Mouse (Mus musculus) cerebellum, adult 2 months (tissue): ENCODE results near the gene Fbxl13.

ENCODE experiments used
- CTCF ChIP-seq: fragments of 200-500 bp; IDR thresholded peaks from 2 replicates; pipeline ENCODE4 v1.5.1; 2011; ENCODE audit warnings: low read depth, mild to moderate bottlenecking, control low read depth, low read length, moderate library complexity, borderline replicate concordance; ENCODE audit not compliant: insufficient read depth
- POLR2A ChIP-seq: fragments of 200-500 bp; IDR thresholded peaks from 2 replicates; pipeline ENCODE4 v1.6.1; 2011; ENCODE audit warnings: low read length, control low read depth, borderline replicate concordance; ENCODE audit not compliant: insufficient read depth

- TF ChIP-seq CTCF (no peak), POLR2A (no peak)
Measured at GRCm38 (mm10) chr5:21565392-21566065, 79.9 kb downstream of the Fbxl13 start.
